Mouse (Mus musculus) layer of hippocampus, adult 2 months (tissue): ENCODE results near the gene Ogfod1. TPM values are rescaled to one million over a fixed set of nuclear protein-coding genes. Genes with fewer than 3 reads are reported as not detected.

Experiments used
- DNase-seq, 2 experiments: peaks; one replicate each; pipeline ENCODE4 v3.0.0; 2022; ENCODE audit warnings: low spot score in 2 of 2
- H3K27ac ChIP-seq: fragments of 200-600 bp; 2 replicates; pipeline ENCODE4 v1.8.1; 2022
- H3K4me3 ChIP-seq: fragments of 200-600 bp; 2 replicates; pipeline ENCODE4 v1.8.1; 2022; ENCODE audit warnings: mild to moderate bottlenecking
- CTCF ChIP-seq: fragments of 200-600 bp; conservative IDR thresholded peaks from 2 replicates; pipeline ENCODE4 v1.8.1; 2022; ENCODE audit warnings: antibody characterized with exemption, mild to moderate bottlenecking, moderate library complexity
- long read RNA-seq, 2 experiments: library from polyadenylated mRNA; stranded (forward); transcript quantifications; one replicate each; pipeline ENCODE4 v2.0.0; 2021; ENCODE audit warnings: borderline mapping rate in 2 of 2
- total RNA-seq, 2 experiments: library from RNA; stranded (reverse); gene quantifications; 2 replicates each; pipeline ENCODE4 v1.2.3; 2021

Ogfod1 gene
- total RNA-seq: 100 to 1,000 TPM; 108 to 110 TPM
- long read RNA-seq, experiment 1, full-length matches to known transcripts: 39 of 67 reads
- long read RNA-seq, experiment 1, partial matches to known transcripts: 15 of 67 reads
- long read RNA-seq, experiment 1, other reads (novel, unspliced or antisense): 13 of 67 reads
- long read RNA-seq, experiment 2, full-length matches to known transcripts: 60 of 99 reads
- long read RNA-seq, experiment 2, partial matches to known transcripts: 25 of 99 reads
- long read RNA-seq, experiment 2, other reads (novel, unspliced or antisense): 14 of 99 reads

DNA sequence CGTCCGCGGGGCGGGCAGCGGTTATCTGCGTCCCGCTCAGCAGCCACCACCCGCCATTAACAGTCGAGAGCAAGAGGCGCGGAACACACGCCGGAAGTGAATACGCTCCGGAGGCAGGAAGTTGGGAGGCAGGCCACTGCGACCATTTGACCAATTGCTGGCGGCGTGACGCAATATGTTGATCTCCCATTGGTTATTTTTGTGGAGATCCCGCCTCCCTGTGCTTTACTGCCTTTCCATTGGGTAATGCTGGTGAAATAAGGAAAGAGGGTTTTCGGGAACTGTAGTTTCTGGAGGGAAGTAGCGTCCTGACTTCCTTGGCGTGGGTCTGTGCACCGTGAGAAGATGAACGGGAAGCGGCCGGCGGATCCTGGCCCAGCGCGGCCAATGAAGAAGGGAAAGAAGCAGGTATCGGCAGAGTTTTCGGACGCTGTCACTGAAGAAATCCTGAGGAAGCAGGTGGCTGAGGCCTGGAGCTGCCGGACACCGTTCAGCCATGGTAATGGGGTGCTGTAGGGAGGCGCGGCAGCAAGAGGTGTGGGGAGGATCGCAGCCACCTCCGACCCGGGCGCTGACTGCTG lies at the start of gene Ogfod1, which contains the start of gene Nudt21:
TSS of gene Ogfod1 (plus strand) at position 255 of the 581 bp plus-strand sequence.
TSS of gene Nudt21 (minus strand) at position 88 of the 581 bp plus-strand sequence.
- TF ChIP-seq CTCF: no peak
- H3K27ac ChIP-seq: peak within 1 kb of the TSS; percentile 87
- DNase-seq: peak; percentile 94 to 97
- peak within 1 kb of the TSS; percentile 84 for H3K4me3 ChIP-seq

DNA sequence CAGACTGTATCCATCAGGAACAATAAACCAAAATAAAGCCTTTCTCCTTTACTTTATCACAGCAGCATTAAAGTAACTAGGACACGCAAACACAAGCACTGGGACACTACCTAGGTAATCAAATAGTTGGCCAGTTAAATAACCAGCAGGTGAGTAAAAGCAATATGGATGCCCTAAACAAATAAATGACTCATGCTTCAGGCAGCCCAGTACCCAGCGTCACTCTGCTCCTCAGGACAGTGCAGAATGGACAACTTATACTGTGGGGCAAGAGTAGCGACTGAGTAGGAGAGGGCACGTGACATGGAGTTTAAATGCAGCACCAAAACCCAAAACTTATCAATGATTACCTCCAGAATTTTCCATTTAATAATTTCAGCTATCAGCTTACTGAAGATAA lies 47.3 kb upstream of the Ogfod1 start:
- TF ChIP-seq CTCF: no peak
- H3K4me3 ChIP-seq: no peak overlapping the region
- DNase-seq: no peak
- H3K27ac ChIP-seq: no peak overlapping the region

DNA sequence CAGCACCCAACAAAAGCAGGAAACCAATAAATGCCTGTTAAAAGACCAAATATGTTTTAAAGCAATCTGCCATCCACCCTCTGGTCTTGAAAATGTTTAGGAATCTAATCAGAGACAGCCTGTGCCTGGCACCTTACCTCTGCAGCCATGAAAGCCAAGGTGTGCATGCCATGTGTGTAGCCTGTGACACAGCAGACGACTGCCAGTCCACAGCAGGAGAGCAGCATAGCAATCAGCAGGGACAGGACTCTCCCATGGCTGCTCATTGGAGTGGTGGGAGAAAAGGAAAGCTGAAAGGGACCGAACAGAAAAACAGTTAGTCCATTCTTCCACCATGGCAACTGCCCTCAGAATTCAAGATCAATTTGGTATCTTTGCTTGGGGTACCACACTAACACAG lies 38.0 kb upstream of the Ogfod1 start:
- TF ChIP-seq CTCF: no peak
- Histone ChIP-seq H3K4me3 (no peak overlapping the region), H3K27ac (no peak overlapping the region)
- DNase-seq: no peak

DNA sequence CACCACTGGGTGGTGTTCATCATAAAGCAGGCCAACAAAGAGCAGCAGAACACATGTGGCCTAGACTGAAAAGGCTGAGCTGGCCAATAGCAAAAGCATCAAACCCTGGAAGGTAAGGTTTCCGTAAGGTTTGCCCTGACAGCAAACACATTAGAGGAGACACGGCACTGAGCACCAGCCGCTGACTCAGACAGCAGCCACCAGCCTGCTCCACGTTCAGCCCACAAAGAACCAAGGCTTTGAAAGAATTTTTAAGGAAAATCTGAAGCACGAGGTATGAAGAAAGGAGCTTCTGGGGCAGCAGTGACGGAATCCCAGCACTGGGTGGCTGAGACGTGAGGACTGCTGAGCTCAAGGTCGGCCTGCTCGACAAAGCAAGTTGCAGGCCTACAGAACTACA lies 32.9 kb upstream of the Ogfod1 start:
- Histone ChIP-seq H3K4me3 (no peak overlapping the region), H3K27ac (peak overlapping the region; percentile 19; the same call in 1 of the 2 replicates)
- peak; percentile 13; the same call in 1 of the 2 replicates for TF ChIP-seq CTCF
- DNase-seq: no peak

DNA sequence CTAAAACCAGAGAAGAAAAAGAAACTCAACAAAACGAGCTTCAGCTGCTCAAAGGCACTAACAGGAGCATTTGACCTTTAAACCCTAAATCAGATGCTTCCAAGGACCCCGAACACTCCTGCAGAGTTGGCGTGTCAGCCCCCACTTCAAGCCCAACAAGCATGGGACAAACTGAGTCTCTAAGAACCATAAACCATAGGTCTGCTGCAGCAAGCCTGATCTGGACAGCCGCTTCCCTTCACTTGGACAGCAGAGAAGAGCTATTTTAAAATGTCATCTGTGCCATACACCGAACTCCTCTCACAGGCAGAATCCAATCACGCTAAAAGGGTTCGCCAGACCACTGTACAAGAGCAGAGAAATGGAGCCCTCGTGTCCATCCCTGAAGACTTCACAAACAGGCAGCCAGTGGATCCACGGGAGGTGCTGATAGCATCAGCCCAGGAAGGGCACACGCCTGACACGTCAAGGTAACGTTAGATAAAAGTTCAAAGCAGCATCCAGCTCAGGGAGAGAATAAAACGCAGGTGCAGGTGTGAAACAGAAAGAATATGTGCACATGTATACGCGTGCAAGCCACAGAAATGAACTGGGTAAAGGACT lies 27.7 kb upstream of the Ogfod1 start:
- no peak for TF ChIP-seq CTCF
- Histone ChIP-seq H3K27ac (peak overlapping the region; percentile 57; the same call in 1 of the 2 replicates), H3K4me3 (no peak overlapping the region)
- DNase-seq: no peak

DNA sequence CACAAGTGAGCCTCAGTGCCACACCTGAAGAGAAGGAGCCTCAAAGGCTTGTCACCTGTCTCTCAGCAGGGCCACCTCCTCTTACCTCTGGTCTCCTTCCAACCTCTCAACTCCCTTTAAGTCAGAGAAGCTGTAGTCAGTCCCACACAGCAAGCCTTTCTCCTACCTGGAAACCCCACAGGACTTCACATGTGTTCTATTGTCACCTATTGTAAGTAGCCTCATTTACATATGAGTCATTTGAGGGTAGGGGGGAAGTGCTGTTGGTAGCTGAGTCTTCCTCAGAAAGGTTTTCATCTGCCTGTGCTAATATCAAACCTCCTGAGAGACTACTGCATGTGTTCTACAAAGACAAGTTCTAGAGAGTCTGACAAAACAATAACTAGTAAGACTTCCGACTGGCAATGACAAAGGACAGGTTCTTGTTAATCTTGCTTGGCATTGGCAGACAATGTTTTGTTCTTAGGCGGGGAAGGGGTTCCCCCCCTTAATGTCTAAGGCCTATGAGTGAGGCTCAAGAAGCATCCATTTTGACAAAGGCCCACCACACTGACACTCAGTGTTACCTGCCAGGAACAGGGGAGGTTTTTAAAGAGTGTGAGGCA lies 26.8 kb upstream of the Ogfod1 start:
- DNase-seq: no peak
- TF ChIP-seq CTCF: no peak
- Histone ChIP-seq H3K27ac (0 out of 2 replicates have a peak overlapping the region, but pooled peaks have one; percentile 18), H3K4me3 (peak overlapping the region; percentile 74; the same call in 1 of the 2 replicates)

DNA sequence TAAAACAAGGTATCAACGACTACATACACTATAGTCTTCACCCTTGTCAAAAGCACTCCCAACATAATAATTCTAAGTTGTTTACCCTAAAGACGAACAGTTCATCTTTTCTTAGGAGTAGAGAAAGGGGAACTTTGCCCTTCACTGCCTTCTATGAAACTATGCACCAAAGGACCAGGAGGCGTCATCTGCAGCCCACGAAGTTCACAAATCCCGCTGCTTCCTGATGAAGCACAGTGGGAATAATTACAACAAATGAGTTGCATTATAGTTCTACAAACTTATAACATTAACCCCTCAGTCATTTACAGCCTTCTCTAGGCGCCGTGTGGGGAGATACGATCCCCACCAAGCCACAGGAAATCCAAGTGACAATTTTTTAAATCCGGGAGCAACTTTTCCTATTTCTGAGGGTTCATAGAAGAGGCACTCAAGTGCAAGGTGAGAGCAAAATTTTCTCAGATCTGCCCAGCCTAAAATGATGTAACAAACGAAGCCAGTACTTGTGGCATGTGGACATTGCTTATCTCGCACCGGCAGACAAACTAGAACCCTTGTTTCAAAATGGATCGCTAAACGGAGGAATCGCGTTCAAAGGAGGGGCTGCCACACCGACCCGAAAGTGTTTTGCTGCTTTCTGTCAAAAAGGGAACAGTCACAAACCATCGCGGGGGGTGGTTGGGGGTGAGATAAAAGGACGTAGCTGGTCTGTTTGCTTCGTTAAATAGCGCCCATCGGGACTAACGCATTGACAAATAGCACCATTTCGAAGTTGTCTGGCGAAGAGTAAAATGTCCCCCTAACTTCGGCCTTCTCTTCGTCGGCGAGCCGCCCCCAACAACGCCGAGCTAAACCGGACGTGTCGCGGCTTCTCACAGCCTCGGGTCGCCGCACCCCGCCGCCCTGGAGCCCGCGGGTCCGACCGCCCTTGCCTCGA lies 25.7 kb upstream of the Ogfod1 start:
- Histone ChIP-seq H3K27ac (peak overlapping the region; percentile 96), H3K4me3 (peak overlapping the region; percentile 74)
- DNase-seq: no peak
- no peak for TF ChIP-seq CTCF

DNA sequence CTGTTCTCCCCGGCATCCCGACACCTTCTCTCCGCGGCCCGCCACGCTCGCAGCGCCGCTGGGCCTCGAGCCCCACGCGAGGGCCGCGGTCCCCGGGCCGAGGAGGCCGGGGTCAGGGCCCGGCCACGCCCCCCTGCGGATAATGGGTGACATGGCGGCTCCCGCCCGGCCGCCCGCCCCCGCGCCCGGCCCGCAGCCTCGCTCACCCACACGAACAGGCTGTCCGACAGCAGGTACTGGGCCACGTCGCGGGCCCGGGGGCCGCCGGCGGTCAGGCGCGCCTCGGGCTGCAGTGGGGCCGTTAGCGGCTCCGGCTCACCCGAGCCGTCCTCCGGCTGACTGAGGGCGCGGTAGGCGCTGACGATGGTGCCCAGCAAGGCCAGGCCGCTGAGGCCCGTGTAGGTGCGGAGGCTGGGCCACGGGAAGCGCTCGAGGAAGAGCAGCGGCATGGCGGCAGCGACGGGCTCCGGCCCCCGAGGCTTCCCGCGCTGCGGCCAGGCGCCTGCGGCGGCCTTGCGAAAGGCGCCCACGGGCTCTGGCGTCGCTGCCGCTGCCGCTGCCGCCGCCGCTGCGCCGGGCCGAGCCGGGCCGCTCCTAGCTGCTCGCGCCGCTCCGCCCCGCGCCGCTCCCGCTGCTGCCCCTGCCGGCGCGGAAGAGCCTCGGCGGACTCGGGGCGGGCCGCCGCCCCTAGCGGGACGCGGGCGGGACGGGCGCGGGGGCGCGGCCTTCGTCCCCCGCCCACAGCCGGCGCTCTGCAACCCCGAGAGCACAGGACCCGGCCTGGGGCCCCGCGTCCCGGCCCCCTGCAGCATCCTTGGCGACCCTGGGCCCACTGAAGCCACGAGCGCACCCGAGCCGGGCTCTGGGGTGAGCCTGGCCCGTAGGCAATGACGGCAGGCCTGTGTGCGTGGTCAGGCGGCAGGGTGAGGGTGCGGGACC lies 24.7 kb upstream of the Ogfod1 start, which contains the start of gene Amfr:
TSS of gene Amfr (minus strand) at position 830 of the 939 bp plus-strand sequence.
- Histone ChIP-seq H3K27ac (peak within 1 kb of the TSS; percentile 97), H3K4me3 (peak within 1 kb of the TSS; percentile 74)
- peak; percentile 25 to 42 for DNase-seq
- TF ChIP-seq CTCF: peak; percentile 54

DNA sequence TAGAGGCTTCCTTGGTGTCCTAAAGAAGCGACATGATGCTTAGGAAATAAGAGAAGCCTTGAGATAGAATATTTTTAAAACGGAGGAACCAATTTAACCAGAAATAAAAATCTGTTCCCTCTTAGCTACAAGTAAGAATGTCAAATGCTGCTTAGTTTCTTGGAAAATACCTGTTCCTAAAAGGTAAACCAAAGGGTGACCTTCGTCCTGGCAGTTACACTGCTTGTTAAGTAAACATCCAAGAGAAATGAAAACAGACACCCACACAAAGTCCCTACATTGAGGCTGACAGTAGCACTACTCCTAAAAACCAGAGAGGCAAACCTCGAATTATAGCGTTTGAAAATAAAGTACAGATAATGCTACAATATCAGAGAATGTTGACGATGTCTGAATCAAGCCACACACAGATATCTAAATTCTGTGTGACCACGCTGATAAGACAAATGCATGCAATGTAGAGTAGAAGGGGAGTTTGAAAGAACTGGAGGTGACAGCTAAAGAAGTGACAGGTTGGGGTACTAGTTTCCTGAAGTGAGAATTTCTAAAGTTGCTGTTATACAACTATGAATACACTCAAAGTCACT lies 23.9 kb upstream of the Ogfod1 start:
- TF ChIP-seq CTCF: no peak
- DNase-seq: no peak
- peak overlapping the region; percentile 97 for H3K27ac ChIP-seq
- peak overlapping the region; percentile 69 for H3K4me3 ChIP-seq

DNA sequence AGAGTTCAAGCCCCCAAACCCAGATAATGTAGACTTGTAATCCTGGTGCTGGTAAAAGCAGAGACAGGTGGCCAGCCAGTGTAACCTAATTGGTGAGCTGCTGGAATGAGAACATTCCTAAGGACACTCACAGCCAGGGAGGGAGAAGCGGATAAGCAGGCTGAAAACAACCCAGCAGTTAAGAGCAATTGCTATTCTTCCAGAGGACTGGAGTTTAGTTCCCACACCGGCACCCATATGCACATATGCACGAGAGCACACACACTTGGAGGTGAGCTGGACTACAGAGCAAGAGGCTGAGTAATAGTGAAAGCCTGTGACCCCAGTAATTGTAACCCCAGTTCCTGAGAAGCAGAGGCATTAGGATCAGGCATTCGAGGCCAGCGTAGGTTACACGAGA lies 13.1 kb upstream of the Ogfod1 start:
- TF ChIP-seq CTCF: no peak
- no peak for DNase-seq

DNA sequence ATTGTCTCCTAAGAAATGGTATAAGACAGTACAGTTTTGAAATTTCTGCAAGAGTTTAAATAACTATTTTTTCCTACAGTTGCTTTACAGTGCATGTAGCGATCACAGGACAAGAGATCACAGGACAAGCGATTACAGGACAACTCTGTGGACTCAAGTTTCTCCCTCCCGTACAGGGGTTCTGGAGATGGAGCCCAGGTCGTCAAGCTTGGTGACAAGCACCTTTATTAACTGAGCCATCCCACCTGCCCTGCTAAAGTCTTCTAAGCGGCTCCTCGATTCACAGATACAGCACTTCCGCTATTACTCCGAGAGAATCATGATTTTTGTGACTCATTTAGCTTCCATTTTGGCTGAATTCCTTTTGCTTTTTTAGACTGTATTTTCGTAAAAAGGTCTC lies 7.3 kb upstream of the Ogfod1 start:
- no peak overlapping the region for H3K4me3 ChIP-seq
- no peak overlapping the region for H3K27ac ChIP-seq
- no peak for TF ChIP-seq CTCF
- no peak for DNase-seq

More for the DNA sequence above, 13.1 kb upstream of the Ogfod1 start:
- H3K4me3 ChIP-seq: no peak overlapping the region
- no peak overlapping the region for H3K27ac ChIP-seq
